Mouse (Mus musculus) bone marrow macrophage, adult 2 months (primary cell): ENCODE measurements around the gene BC025920.

Experiments used
- CTCF ChIP-seq: IDR thresholded peaks from 2 replicates; pipeline ENCODE4 v1.5.1; 2012; ENCODE audit warnings: low read depth, mild to moderate bottlenecking, low read length, moderate library complexity
- POLR2A ChIP-seq: IDR thresholded peaks from 2 replicates; pipeline ENCODE4 v1.6.1; 2012; ENCODE audit warnings: mild to moderate bottlenecking, low read depth, low read length, borderline replicate concordance

DNA sequence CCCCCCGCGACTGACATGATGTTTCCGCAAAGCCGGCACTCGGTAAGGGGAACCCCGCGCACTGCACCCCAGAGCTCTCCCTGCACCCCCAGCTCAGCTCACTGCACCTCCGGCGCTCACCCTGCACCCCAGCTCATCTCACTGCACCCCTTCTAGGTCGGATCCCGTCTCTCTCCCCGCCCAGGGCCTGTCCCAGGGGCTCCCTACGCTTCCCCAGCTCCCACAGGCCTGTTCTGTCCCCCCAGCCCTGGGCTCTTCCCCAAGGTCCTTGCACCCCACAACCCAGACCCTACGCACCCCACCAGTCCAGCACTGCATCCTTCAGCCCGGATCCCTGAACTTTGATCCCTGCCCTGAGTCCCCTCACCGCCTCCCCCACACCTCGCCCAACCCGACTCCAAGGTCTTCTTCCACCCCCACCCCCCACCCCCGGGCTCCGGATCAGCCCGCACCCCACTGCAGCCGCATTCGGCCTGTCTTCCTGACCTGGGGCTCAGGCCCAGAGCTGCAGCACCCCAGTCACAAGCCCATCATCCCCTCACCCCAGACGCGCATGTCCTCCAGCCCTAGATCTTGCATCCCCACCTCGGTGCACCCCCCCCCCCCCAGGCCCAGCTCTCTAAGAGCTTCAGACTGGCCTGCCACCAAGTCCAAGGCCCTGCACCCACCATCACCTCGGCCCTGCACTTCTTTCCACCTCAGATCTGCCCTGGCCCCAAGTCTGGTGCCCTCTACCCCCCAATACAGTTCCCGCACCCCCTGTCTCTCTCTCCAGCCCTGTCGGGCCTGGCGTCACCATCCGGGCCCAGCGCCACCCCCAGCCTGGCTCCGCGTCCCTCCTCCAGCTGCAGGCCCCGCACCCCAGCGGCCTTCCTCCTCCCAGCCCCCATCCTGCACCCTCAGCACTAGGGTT is 46.2 kb upstream of the BC025920 start:
- no peak for TF ChIP-seq CTCF
- TF ChIP-seq POLR2A: no peak
